In genomic region chr3:85619345-85619744, GRCm38 (mm10) we compare ENCODE assay signal across 19 mouse cellular contexts.
"Had no signal": no experiment of that assay in that cellular context is flagged by ENCODE, and none has a peak within 500 bp of the region (broad histone marks: within the 10 kb centered on the region; RNA-seq: fewer than 3 reads in every experiment).

No protein-coding gene starts in this region.

- H3K4me3 ChIP-seq: lung, embryonic 15.5 days; midbrain, embryonic 10.5 days; midbrain, embryonic 12.5 days; myocyte; neural tube, embryonic 13.5 days; neural tube, embryonic 15.5 days had no signal

- H3K27ac ChIP-seq: lung, embryonic 15.5 days; midbrain, embryonic 10.5 days; midbrain, embryonic 12.5 days; neural tube, embryonic 13.5 days; neural tube, embryonic 15.5 days had no signal

- ATAC-seq: liver, postnatal 0 days; lung, postnatal 0 days; midbrain, embryonic 16.5 days had no signal

- DNase-seq: liver, postnatal 0 days; lung, adult 2 months; lung, postnatal 4 days; midbrain, embryonic 14.5 days; retina, postnatal 1 day; right cerebral cortex, postnatal 25 days; right cerebral cortex, postnatal 4 days; spleen, adult 18-20 months; thymus, adult 18-20 months; thymus, postnatal 14 days; thymus, postnatal 36 days had no signal
